Mouse (Mus musculus): ENCODE measurements at regions not wholly inside any gene's neighbourhood (a gene's known extent, or its start where the extent isn't known, plus 50 kb on each side); places are given as distances from the start of the nearest gene placed in this dataset.

DNA sequence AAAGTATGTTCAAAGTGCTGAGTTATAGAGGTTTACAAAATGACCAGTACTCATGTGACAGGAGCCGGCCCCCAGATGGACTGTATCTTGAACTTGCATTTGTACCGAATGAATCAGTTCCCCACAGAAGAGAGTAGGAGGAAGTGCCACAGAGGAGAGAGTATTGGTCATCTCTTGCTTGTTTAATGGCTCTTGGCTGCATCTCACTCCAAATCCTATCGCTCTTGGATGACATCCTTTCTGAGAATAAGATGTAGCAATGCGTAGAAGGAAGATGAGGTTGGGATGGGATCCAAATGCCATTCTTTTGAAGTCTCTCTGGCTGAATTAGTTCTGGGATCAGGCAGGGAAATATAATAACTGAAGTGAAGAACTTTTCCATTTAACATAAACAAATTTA is 55.2 kb upstream of the Bmper start:
- no peak for TF ChIP-seq CTCF (conservative IDR thresholded peaks at IDR 0.05; ENCODE audit: insufficient read depth, insufficient read length, low read depth, low read length)
- no peak for TF ChIP-seq POLR2A (IDR thresholded peaks at IDR 0.05; ENCODE audit: low read depth, low read length)

Measured in kidney, adult 2 months (tissue).